Mouse (Mus musculus) lung, embryonic 14.5 days (tissue): ENCODE measurements around the gene Dpm1. TPM values are rescaled to one million over a fixed set of nuclear protein-coding genes. Genes with fewer than 3 reads are reported as not detected.

Source experiments
- ATAC-seq: fragments of 200-750 bp; cut with Nextera tagmentation; 2 replicates; pipeline ENCODE4 v1.8.0; 2017; ENCODE audit warnings: mild to moderate bottlenecking, moderate TSS enrichment, moderate library complexity; ENCODE audit not compliant: insufficient read depth
- DNase-seq: peaks from one replicate; pipeline ENCODE4 v3.0.0-alpha.2; 2015
- H3K27ac ChIP-seq: fragments of 300-500 bp; sonication (generic); 2 replicates; pipeline ENCODE4 v1.5.1; 2014; ENCODE audit warnings: low read depth, mild to moderate bottlenecking, moderate library complexity
- H3K27me3 ChIP-seq: fragments of 300-500 bp; sonication (generic); 2 replicates; pipeline ENCODE4 v1.6.1; 2014; ENCODE audit warnings: low read length, control low read depth; ENCODE audit not compliant: insufficient read depth
- H3K36me3 ChIP-seq: fragments of 300-500 bp; sonication (generic); 2 replicates; pipeline ENCODE4 v1.6.1; 2014; ENCODE audit warnings: control low read depth; ENCODE audit not compliant: insufficient read depth
- H3K4me1 ChIP-seq: fragments of 300-500 bp; sonication (generic); 2 replicates; pipeline ENCODE4 v1.6.1; 2014; ENCODE audit warnings: antibody characterized with exemption, control low read depth; ENCODE audit not compliant: insufficient read depth
- H3K4me2 ChIP-seq: fragments of 300-500 bp; sonication (generic); 2 replicates; pipeline ENCODE4 v1.6.1; 2014; ENCODE audit warnings: mild to moderate bottlenecking
- H3K4me3 ChIP-seq: fragments of 300-500 bp; sonication (generic); 2 replicates; pipeline ENCODE4 v1.5.1; 2014; ENCODE audit warnings: low read depth, low read length
- H3K9ac ChIP-seq: fragments of 300-500 bp; sonication (generic); 2 replicates; pipeline ENCODE4 v1.6.1; 2014
- H3K9me3 ChIP-seq: fragments of 300-500 bp; sonication (generic); 2 replicates; pipeline ENCODE4 v1.6.1; 2016; ENCODE audit warnings: low read depth, low read length, control low read depth
- CTCF ChIP-seq: IDR thresholded peaks from 2 replicates; pipeline ENCODE4 v1.5.1; 2016; ENCODE audit warnings: antibody characterized with exemption, low read depth
- WGBS: fragments of 180-500 bp; shearing (Covaris S2); extraction: QIAGEN DNeasy Blood & Tissue Kit; methylation state at CpG from one replicate; pipeline ENCODE4 v1.1.7; 2014; 5-methylcytosine and 5-hydroxymethylcytosine counted together
- polyA plus RNA-seq: library from polyadenylated mRNA; unstranded; fragments of >200 nt; fragmentation: Nextera tagmentation; extraction: Ambion mirVana; gene quantifications from 2 replicates; pipeline ENCODE4 v1.2.1, GENCODE M21; 2014

The Dpm1 gene
- polyA plus RNA-seq: 81.4 and 84.6 TPM in 2 replicates

- H3K4me2 ChIP-seq: peak within 1 kb of the TSS; percentile 99
- under 1% methylated on average over 73 of the region's 73 CpGs for WGBS
- H3K36me3 ChIP-seq: peaks cover 51% of the 10 kb centered on the region
- H3K27me3 ChIP-seq: no peaks in the 10 kb centered on the region
- H3K27ac ChIP-seq: peak within 1 kb of the TSS; percentile 95
- TF ChIP-seq CTCF: no peak
- H3K9me3 ChIP-seq: no peaks in the 10 kb centered on the region
- ATAC-seq (peak; percentile 87), DNase-seq (peak; percentile 93)
- peak within 1 kb of the TSS; percentile 92 for H3K9ac ChIP-seq
- peaks cover 14% of the 10 kb centered on the region; the same call in 1 of the 2 replicates for H3K4me1 ChIP-seq
- H3K4me3 ChIP-seq: peak within 1 kb of the TSS; percentile 100
Measured at GRCm38 (mm10) chr2:168230026-168230728, at the start of gene Dpm1, which contains the start of the genes Gm20716 and Mocs3. Dpm1 (minus strand) TSS chr2:168230591. Gm20716 (minus strand) TSS chr2:168230364. Mocs3 (plus strand) TSS chr2:168230622.

GRCm38 (mm10) chr2:168274374-168274935, 44.1 kb upstream of the Dpm1 start:
- Histone ChIP-seq H3K27me3 (peaks cover 46% of the 10 kb centered on the region), H3K9ac (no peak overlapping the region), H3K4me1 (no peaks in the 10 kb centered on the region), H3K4me3 (no peak overlapping the region), H3K9me3 (no peaks in the 10 kb centered on the region), H3K4me2 (no peak overlapping the region), H3K27ac (no peak overlapping the region), H3K36me3 (no peaks in the 10 kb centered on the region)
- WGBS: 7% methylated on average over 11 of the region's 11 CpGs
- TF ChIP-seq CTCF: peak; percentile 90
- DNase-seq (peak; percentile 79), ATAC-seq (peak; percentile 24; the same call in 1 of the 2 replicates)

DNA sequence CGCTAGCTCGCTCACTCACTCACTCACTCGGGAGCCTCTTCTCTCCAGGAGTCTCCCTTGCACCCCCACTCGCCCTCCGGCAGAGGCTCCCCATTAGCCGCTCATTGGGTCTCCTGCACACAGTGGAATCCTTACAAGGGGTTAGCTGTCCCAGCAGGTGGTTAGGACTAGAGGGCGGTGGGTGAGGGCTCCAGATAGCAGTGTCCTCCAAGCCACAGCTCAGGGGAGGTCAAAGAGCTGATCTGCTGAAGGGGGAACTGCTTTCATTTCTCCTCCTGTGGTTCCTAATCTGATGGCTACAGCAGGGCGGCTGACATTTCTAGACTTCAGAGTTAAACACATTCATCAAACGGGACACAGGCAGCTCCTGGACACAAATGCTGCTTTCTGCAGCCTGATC, 43.0 kb upstream of the Dpm1 start:
- no peak for DNase-seq
- WGBS: 31% methylated on average over 9 of the region's 9 CpGs
- H3K27me3 ChIP-seq: peaks cover 42% of the 10 kb centered on the region

GRCm38 (mm10) chr2:168268033-168268432, 37.6 kb upstream of the Dpm1 start:
- H3K27me3 ChIP-seq: peaks cover 9% of the 10 kb centered on the region; the same call in 1 of the 2 replicates
- no peaks in the 10 kb centered on the region for H3K9me3 ChIP-seq
- DNase-seq: peak; percentile 72
- H3K4me2 ChIP-seq: peak overlapping the region; percentile 40
- H3K4me3 ChIP-seq: peak overlapping the region; percentile 6; the same call in 1 of the 2 replicates
- WGBS: 23% methylated on average over 7 of the region's 7 CpGs
- no peak for ATAC-seq
- no peak overlapping the region for H3K27ac ChIP-seq
- H3K9ac ChIP-seq: no peak overlapping the region
- peak; percentile 72 for TF ChIP-seq CTCF
- H3K36me3 ChIP-seq: no peaks in the 10 kb centered on the region
- H3K4me1 ChIP-seq: no peaks in the 10 kb centered on the region

More for the DNA sequence above, 43.0 kb upstream of the Dpm1 start:
- Histone ChIP-seq H3K4me3 (no peak overlapping the region), H3K36me3 (no peaks in the 10 kb centered on the region), H3K9ac (no peak overlapping the region), H3K27ac (no peak overlapping the region), H3K4me1 (no peaks in the 10 kb centered on the region), H3K9me3 (no peaks in the 10 kb centered on the region), H3K4me2 (no peak overlapping the region)
- no peak for ATAC-seq
- no peak for TF ChIP-seq CTCF

DNA sequence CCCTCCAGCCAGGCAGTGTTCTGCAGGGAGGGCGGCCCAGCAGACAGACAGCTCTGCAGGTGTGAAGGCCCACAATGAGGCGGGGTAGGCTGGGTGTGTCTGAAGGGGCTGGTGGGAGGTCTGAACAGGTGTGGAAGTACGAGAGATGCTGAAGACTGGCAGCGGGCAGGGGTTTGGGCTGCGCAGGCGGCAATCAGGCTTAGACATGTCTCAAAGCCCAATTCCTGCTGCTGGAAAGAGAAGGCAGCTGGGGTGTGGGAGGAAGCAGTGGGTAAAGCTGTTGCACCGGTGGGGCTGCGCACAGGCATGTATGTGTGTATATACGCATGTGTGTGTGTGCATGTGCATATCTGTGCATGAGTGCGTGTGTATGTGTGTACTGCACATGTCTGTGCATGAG, 30.5 kb upstream of the Dpm1 start:
- ATAC-seq: no peak
- Histone ChIP-seq H3K27ac (no peak overlapping the region), H3K27me3 (peaks cover 7% of the 10 kb centered on the region), H3K9me3 (no peaks in the 10 kb centered on the region), H3K4me2 (no peak overlapping the region), H3K4me1 (no peaks in the 10 kb centered on the region), H3K4me3 (no peak overlapping the region), H3K9ac (no peak overlapping the region), H3K36me3 (no peaks in the 10 kb centered on the region)
- 86% methylated on average over 10 of the region's 10 CpGs for WGBS
- TF ChIP-seq CTCF: no peak
- DNase-seq: no peak

- no peaks in the 10 kb centered on the region for H3K4me1 ChIP-seq
- H3K27me3 ChIP-seq: peaks cover 7% of the 10 kb centered on the region
- WGBS: 56% methylated on average over 3 of the region's 3 CpGs
- no peak overlapping the region for H3K9ac ChIP-seq
- no peak overlapping the region for H3K4me2 ChIP-seq
- ATAC-seq (no peak), DNase-seq (no peak)
- H3K27ac ChIP-seq: no peak overlapping the region
- H3K4me3 ChIP-seq: no peak overlapping the region
- no peak for TF ChIP-seq CTCF
- no peaks in the 10 kb centered on the region for H3K36me3 ChIP-seq
- no peaks in the 10 kb centered on the region for H3K9me3 ChIP-seq
Measured at GRCm38 (mm10) chr2:168260124-168260523, 29.7 kb upstream of the Dpm1 start.

GRCm38 (mm10) chr2:168259046-168259445, 28.7 kb upstream of the Dpm1 start:
- H3K4me1 ChIP-seq: no peaks in the 10 kb centered on the region
- ATAC-seq (no peak), DNase-seq (no peak)
- H3K4me3 ChIP-seq: no peak overlapping the region
- H3K9ac ChIP-seq: no peak overlapping the region
- no peak for TF ChIP-seq CTCF
- no peak overlapping the region for H3K4me2 ChIP-seq
- peaks cover 7% of the 10 kb centered on the region for H3K27me3 ChIP-seq
- no peaks in the 10 kb centered on the region for H3K36me3 ChIP-seq
- H3K9me3 ChIP-seq: no peaks in the 10 kb centered on the region
- H3K27ac ChIP-seq: no peak overlapping the region
- WGBS: 79% methylated on average over 8 of the region's 8 CpGs
